Mouse (Mus musculus) ovary, postnatal 10 days (tissue): ENCODE results near the gene Cst8.
"Not testable (repeated sequence)": the region's sequence is repeated elsewhere in the genome, so short reads cannot be mapped to it uniquely, and the experiment has no call there.

Experiments used
- DNase-seq: peaks from one replicate; pipeline ENCODE4 v3.0.0; 2022; ENCODE audit warnings: low spot score

Gene Cst8

DNA sequence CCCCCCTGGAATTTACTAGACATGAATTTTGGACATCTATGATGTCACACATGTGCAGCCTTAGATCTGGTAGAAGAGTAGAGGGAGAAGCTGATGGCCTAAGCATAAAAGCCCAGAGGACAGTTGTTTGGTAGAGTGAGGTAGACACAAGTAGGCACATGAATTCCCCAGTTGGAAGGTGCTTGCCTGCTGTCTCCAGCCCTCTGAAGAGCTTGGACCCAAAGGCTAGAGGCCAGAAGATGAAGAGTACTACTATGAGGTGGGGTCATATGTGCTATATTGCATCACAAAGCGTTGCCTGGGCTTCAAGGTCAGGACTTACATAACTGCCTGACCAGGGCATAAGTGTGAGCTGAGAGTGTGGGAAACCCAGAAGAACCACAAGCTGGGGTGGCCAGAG is at the start of gene Cst8:
Gene Cst8 (plus strand): TSS at position 301 of the 400 bp plus-strand sequence.
- no peak for DNase-seq

DNA sequence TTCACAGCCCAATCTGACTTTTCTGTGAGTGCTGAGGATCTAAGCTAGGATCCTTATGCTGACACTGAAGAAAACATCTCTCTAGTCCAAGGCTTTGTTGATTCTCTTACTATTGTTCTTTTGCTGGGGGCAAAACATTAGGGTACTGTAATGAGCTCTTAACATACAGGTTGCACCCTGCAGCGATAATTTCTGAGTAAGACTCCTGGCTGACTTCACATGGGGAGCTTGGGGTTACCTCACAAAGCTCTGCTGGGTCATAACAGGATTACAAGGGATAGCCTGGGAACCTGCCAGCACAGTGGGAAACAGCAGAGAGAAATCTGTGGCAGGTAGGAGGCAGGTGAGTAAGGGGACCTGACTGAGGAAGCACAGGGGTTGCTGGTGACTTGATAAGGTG is 48.5 kb upstream of the Cst8 start, which contains the start of gene Cstl1:
Gene Cstl1 (plus strand): TSS at position 301 of the 400 bp plus-strand sequence.
- DNase-seq, result no peak

DNA sequence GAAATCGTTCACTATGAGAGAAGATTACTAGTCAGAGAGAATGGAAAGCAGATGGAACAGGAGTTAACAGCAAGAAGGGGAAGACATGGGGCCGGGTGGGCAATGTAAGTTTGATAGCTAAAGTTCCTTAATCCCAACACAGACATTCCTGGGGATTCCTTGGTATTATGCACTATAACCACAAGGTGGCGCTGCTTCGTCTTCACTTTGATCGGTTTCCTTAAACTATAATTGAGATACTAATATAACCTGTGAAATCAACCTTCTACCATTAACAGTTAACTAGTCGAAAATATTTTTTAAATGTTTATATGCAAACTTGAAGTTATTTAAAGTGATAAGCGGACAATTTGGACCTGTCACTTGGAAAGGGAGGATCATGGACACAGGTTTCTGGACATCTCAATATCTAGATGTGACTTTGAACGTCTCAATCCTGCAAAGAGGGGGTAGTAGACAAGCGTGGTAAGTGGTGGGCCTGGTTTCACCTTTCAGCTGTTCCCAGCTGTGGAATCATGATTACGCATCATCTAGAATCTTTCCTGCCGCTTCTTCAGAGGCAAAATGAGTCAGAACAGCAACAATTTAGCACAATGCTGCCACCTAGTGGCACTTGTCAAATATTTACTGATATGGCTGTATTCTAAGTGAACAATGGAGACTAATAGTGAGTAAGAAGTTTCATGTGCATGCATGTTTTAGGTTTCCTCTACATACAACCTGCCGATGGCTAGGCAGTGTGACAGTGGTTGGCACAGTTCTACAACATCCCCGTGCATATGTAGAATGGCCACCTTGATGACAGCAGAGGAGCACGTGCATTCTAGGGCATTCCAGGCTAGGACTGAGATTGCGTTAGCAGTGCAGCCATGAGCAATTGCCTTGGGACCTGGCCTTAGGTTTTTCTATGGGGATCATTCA is 46.4 kb upstream of the Cst8 start:
- DNase-seq, result peak; percentile 39

DNA sequence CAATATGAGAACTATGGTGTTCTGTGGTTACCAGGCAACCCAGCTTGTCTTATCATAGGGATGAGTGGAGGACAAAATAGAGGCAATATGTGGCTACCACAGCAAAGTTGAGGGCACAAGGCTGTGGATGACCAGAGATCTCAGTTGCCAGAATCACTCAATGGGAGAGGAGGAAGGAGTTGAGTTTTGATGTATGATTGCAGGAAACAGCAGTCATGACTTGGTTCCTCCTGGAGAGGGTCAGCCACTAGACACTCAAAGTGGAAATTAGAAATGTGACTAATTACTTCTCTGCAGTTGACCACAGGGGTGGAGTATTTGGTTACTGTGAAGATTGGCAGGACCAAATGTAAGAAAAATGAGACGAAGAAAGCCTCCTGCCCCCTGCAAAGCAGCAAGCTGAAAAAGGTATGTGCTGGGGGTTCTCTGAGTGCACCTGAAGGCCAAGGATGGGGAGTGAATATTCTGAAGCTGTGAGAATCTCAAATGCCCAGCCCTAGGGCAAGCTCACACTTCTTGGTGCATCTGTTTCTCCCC is 44.2 kb upstream of the Cst8 start:
- DNase-seq, result no peak

DNA sequence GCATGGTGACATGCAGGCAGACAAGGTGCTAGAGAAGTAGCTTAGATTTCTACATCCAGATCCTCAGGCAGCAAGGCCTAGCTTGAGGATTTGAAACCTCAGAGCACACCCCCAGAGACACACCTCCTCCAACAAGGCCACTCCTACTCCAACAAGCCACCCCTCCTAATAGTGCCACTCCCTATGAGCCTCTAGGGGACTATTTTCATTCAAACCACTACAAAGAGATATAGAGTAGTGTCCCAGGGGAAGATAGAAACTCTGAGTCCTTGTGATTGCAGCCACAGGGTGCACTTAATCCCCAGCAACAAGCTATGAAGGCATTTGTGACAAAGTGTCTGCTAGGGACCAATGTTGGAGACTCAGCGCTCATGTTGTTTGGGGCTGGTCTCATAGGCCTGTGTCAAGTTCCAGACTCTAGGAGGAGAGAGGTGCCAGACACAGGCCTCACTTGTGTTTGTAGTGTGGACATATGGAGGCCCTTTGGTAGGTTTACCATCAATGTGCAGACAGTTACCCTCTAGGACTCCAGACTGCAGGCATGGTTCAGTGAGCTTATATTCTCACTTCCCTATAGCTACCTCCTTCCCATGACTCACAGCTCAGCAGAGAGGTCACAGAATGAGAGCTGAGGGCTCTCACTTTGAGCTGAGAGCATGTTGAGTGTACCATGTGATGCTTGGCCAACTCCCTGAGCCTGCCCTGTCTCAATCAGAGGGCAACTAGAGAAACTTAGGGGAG is 34.8 kb upstream of the Cst8 start:
- no peak for DNase-seq

DNA sequence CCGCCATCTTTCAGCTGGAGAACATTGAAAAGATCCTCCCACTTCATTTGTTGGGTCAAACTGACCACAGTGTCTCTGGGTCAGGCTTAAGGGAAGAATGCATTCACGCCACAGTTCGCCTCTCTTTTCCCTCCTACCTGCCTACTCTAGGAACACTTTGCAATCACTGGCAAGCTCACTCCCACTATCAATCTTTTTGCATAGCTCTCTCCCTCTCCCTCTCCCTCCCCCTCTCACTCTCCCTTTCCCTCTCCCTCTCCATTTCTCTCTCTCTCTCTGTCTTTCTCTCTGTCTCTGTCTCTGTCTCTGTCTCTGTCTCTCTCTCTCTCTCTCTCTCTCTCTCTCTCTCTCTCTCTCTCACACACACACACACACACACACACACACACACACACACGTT is 27.2 kb upstream of the Cst8 start, which contains the start of gene Cst11:
Gene Cst11 (minus strand): TSS at position 101 of the 400 bp plus-strand sequence.
- DNase-seq, result not testable (repeated sequence)

DNA sequence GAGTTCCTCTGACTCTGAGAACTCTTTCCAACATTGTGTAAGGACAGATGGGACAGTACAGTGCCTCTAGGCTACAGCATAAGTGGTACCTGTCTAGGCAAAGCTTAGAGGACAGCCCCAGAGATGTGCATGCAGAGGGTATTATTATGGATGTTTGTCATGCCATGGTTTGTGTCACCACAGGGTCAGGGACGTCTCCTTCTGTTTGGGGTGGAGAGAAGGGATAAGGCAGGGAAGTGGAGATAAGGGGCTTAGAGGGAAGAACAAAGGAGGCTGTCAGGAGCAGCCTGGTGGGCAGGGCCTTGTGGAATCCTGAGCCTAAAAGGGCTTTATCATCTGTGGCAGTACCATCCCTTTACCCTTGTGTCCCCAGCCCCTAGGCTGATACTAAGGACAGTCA is 16.9 kb upstream of the Cst8 start, which contains the start of gene 8030411F24Rik:
Gene 8030411F24Rik (plus strand): TSS at position 301 of the 400 bp plus-strand sequence.
- no peak for DNase-seq

DNA sequence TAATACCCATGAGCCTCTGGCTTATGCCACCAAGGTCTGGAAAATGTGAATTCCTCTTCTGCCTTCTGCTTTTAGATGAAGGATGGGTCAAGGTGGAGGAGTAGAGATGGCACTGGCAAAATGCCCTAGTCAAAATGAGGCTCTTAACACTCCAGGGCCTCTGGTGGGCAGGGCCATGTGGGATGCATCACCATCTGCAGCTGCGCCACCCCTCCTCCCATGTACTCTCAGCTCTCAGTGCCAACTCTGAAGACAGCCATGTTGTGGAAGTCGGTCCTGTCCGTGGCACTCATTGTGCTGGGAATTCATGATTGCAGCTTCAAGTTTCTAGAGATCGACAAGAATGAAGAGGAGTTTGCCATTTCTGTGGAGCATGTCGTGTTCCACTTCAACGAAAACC is 9.4 kb upstream of the Cst8 start, which contains the start of gene Cst12:
Gene Cst12 (plus strand): TSS at position 220 of the 400 bp plus-strand sequence.
- no peak for DNase-seq

DNA sequence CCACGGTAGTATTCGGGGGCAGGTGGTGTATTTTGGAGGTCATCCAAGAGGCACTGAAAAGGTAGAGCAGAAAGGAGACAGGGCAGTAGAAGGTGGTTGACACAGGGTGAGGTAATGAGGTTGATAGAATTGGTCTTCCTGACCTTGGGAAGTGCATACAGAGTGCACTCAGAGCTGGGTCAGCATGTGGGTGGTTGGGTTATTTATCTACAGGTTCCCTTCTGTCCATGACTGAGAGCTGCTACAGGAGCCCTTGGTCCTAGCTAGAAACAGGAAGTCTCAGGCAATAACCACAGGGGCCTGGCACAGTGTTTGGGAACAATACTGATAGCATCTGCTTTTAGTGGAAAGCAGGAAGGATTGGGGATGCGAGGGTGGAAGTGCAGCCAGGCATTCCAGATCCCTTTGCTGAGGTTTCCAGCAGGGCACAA is 2.9 kb downstream of the Cst8 start:
- no peak for DNase-seq

DNA sequence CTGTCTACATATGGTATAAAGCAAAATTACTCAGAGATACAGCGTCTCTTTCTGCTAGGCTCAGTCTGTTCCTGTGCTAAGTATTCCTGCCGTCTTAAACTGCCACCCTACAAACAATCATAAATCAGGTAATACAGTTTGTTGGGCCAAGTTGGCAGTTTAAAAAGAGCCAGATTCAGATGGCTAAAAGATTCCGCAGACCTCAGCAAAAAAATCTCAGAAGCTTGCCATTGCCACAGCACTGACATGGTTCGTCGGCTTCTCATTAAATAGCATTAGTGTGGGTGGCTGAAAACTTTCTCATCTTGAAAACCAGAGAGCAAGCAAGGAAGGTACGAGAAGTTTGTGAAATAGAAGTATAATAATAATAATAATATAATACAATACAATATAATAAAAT is 8.1 kb downstream of the Cst8 start:
- DNase-seq, result no peak

DNA sequence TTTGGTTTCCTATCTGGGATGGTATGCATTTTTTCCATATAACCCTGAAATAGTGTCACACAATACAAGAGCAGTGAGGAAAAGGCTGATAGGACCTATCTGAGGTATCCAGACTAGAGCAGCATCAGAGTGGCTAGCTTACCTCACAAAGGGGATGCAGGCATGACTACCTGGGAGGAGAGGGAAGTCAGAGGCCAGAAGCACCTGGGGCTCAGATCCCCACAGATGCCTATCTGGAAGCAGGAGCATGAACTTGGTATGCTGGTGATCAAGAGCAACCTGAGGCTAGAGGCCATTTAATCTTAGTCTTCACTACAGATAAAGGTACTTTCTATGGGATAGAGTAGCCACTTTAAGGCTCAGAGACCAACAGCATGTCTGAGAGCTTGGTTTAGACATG is 21.3 kb downstream of the Cst8 start, which contains the start of gene Cst13:
Gene Cst13 (plus strand): TSS at position 173 of the 400 bp plus-strand sequence.
- no peak for DNase-seq

DNA sequence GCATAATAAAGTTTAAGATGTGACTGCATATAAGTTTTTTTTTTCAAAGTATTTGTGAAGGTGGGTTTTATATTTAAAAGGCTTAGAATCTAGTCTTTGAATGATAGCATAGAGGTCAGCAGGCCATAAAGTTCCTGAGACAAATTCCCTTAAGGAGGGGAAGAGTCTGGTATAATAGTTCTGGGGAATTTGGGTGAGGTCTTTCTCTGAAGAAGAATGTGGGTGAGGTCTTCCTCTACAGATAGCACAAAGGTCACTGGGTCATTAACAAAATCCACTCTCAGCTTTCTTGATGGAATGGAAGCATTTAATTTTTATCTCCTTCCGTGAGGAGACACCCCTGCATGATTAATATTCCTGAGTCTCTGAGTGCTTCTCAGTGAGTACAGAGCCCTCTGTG is 27.4 kb downstream of the Cst8 start:
- no peak for DNase-seq

DNA sequence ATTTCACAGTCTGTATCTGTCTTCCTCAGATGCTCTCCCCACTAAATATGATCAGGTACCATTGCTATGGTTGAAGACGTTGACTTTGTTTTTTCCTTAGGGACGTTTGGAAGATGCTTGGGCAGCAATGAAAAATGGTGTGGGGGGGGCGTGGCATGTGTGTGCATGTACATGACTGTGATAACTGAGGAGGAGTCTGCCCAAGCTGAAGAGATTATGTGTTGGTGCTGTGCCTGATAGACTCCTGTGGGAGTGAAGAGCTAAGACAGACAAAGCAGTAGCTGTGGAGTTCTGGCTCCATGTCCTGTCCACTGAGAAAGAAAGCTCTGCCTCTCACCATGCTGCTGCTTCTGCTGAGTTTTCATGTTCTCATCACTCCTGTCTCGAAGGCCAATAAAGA is 36.3 kb downstream of the Cst8 start, which contains the start of gene Cst9:
Gene Cst9 (plus strand): TSS at position 236 of the 400 bp plus-strand sequence.
- DNase-seq, result no peak

DNA sequence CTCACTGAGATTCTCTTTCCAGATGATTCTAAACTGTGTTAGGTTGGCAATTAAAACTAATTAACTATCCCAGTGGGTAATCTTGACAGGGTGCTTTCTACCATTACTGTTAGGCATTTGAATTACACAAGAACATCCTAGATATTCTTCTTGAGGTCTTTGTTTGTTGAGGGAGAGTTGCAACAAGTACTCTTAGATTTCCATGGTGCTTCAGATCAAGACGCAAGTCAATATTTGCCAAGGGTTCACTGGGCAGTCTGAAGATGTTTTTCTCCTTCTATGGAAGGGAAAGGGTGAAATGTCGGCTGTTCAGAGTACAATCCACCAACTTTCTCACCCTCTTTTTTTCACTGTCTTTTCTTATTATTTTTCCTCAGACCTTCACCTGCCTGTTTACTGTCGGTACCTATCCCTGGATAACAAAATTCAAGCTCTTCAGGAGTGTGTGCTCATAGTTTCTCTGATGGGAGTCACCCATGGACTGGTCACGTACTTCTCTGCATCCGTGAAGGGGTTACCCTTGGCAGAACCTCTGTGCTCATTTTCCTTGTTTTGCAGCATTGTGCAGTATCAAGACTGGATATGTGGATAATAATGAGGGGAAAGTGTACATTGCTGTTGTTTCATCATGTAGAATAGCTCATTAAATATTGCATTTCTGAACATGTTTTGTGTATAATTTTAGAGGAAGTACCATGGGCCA is 39.6 kb downstream of the Cst8 start:
- DNase-seq, result no peak

DNA sequence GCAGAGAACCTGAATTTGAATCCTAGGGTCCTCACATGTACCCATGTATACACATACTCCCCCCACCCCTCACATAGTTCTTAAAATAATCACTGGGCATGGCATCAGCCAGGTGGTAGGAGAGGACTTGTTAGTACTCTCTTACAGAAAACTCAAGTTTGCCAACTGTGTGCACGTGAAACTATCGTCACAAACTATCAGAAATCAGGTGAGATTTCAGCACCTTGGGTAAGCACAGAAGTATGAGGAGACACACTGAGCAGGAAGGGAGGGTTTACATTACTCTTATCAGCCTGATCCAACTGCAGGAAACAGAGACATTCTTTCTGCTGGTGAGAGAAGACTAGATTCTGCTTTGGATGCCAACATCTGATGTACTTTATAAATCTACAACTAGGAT is 40.6 kb downstream of the Cst8 start:
- DNase-seq, result no peak

DNA sequence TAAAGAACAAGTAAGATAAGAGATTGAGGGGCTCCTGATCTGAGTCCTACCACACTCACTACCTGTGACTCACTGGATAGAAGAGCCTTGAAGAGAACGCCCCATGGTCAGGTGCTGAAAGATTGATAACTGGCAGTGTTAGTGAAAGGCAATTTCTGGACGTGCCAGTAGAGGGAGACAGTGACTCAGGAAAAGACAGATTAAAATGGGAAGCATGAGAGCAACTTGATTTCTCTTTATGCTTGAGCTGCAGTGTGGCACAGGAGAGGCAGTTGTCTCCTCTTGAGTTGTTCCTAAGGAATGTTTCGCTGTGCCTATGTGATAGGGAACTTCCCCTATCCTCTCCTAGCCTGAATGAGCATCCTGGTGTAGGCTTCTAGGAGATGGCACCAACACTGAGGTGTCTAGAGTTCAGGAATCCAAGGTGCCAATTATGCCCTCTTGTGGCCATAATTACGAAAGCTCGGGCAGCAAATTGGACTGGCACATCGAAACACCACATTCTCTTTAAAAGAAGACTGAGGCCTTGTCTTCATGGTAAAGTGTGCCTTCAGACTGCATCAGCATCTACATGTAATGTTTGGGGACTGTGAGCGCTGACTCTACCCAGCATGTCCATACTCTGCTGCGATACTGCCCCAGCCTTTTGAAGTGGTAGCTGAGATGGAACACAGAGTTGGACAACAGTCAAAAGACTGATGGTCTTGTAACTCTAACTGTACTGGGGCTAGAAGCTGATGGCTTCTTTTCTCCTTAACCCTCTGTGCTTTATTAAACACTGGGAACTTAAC is 52.7 kb downstream of the Cst8 start:
- peak; percentile 38 for DNase-seq
